Mouse (Mus musculus) heart, adult 8-10 months (tissue): ENCODE measurements around the gene Pus10. TPM values are rescaled to one million over a fixed set of nuclear protein-coding genes. Genes with fewer than 3 reads are reported as not detected.
"Not testable (repeated sequence)": the region's sequence is repeated elsewhere in the genome, so short reads cannot be mapped to it uniquely, and the experiment has no call there.

Experiments
- DNase-seq: peaks from one replicate; pipeline ENCODE4 v3.0.0; 2022; ENCODE audit warnings: low spot score
- total RNA-seq, 4 experiments: library from RNA; stranded (reverse); gene quantifications; 2 replicates each; pipeline ENCODE4 v1.2.4; 2022

Gene Pus10
- total RNA-seq, 4 experiments from 2014 or later: 7.0 to 12.7 (median 9.6) TPM

DNA sequence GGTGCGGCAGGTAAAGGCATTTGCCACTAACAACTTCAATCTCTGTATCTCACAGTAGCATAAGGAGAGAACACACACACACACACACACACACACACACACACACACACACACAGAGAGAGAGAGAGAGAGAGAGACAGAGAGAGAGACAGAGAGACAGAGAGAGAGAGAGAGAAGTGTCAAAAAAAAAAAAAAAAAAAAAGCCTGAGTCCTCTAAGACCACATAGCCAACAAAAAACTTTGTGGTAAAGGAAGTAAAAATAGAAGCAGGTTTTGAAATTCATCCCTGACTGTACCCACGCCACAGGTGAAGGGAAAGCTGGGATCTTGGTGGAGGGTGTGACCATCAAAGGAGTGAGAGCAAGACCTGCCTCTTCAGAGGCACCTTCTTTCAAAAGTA, 92.7 kb downstream of the Pus10 start:
- DNase-seq: no peak

DNA sequence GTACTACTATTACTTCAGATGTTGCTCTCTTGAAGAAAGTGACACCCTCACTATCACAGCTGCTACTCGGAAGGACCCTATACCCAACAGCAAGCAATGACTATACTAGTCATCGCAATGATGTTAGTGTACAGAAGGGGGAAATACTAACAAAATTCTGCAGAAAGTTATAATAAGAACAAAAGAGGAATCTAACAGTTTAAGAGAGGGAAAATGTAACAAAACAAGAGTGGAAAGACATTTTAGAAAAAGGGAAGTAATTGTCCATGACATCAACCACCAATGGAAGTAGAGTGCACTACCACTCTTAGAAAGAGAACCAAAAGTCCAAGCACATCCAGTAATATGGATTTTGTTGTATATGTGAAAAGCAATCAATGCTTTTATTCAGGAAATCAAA, 97.2 kb downstream of the Pus10 start:
- no peak for DNase-seq

DNA sequence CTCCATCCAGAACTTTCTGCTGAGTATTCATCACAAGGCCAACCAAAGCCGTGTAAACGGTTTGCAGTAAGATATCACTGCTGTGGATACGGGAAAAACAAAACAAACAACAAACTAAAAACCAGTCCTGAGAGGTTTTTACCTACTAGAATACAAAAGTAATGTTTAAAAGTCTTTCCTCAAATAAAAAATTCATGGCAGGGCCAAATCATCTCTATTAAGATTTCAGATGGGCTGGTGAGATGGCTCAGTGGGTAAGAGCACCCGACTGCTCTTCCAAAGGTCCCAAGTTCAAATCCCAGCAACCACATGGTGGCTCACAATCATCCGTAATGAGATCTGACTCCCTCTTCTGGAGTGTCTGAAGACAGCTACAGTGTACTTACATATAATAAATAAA, 101.9 kb downstream of the Pus10 start:
- not testable (repeated sequence) for DNase-seq

DNA sequence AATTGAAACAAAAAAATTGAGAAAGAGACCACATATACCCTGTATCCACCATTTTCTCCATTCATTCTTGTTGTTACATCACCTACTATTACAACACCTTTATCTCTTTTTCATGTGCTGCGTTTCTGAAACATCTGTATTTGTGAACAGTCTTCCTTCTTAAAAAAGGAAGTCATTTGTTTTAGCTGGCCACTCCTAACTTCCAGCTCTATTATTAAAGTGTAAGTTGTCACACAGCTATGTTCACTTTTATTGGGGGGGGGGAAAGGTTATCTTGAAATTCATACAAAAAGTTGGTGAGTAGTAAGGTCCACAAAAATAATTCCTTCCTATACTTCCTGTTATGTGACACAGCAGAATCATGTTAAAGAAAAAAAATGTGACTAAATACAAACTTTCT, 102.5 kb downstream of the Pus10 start:
- no peak for DNase-seq

DNA sequence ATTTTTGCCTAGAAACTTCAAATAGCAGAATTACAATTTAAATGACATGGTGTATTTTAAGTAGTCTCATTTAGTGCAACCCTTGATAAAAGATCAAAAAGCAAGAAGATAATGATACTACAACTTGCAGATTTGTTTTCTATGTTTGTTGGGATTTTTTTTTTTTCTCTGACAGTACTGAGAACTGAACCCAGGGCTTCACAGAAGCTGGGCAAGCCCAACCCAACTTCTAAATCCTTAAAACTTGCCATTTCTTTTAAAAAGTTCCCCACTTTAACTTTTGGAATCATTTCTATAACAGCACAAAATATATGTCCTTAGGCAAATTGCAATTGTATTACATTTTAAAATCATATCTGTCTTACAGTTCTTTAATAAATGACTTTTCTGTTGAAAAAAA, 103.6 kb downstream of the Pus10 start:
- no peak for DNase-seq

DNA sequence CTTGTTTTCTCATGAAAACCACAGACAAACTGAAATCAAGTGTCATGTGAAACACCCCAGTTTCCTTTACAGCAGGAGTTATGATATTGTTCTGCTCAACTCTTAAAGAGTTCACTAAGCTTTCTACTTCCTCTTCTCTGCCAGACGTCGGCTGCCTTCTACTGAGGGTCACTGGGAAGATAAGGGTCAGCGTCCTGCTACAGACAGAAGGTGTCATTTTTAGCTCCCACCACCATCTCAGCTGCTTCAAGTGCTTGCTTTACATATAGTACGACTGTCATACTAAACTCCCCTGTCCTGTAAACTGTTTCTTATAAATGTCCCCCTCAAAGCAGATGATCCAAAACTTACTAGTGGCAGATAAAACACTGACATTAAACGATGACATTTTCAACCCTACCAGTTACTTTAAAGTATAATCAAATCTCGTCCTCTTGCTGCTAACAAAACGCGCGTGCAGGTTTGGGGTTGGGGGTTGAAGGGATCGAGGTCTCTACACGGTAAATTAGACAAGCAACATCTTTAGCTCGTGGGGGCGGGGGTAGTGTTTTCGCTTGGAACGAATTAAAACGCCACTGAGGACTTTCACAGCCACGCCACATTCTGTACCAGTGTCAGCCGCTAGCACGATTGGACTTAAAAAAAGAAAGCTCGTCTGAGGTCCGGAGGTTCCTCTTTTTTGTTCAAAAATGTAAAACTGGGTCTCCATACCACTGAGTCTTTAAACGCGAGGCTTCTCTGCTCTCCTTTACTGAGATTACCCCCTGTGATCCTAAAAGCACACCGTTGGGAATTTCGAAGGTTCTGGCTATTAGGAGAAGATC, 104.4 kb downstream of the Pus10 start:
- peak; percentile 31 for DNase-seq

DNA sequence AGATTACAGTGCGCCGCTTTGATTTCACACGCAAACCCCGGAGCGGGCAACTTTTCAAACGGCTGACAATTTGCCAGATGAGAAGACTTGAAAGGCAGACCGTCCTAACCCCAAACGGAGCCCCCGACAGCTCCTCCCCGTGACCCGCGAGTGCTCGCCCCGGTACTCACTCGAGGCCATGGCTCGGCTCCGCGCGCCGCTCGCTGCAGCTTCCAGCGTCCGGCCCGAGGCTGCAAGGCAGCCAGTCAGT, 105.0 kb downstream of the Pus10 start:
- no peak for DNase-seq

DNA sequence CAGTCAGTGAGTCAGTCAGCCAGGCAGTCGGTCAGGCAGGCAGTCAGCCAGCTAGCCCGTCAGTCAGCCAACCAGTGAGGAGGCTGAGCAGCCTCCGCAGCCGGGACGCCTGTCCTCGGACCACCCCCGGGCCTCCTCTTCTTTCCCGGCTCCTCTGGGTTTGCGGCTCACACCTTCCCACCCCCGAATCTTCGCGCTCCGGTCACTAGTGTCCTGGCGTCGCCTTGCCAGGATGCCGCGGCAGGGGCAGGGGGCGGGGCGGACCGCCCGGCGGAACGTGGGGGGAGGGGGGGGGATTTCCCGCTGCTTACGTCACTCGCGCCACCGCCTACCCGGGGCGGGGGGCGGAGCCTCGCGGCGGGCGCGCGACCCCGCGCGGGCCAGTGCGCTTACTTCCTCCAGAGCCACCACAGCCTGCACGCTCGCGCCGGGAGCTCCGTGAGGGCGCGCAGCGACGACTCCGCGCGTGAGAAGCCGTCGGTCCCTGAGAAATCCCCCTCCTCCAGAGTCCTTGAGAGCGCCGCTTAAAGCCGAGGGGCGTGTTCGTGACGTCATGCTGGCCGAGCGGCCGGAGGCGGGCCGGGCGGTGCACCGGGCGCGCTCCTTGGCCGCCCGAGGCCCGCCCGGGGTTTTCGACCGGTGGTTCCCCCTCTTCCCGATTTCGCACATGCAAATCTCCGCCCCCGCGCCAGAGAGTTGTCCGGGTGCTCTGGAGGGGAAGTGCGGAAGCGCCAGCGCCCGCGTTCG, 105.5 kb downstream of the Pus10 start, which contains the start of gene Rel:
TSS of gene Rel (minus strand) at position 211 of the 747 bp plus-strand sequence.
- DNase-seq: peak; percentile 94

DNA sequence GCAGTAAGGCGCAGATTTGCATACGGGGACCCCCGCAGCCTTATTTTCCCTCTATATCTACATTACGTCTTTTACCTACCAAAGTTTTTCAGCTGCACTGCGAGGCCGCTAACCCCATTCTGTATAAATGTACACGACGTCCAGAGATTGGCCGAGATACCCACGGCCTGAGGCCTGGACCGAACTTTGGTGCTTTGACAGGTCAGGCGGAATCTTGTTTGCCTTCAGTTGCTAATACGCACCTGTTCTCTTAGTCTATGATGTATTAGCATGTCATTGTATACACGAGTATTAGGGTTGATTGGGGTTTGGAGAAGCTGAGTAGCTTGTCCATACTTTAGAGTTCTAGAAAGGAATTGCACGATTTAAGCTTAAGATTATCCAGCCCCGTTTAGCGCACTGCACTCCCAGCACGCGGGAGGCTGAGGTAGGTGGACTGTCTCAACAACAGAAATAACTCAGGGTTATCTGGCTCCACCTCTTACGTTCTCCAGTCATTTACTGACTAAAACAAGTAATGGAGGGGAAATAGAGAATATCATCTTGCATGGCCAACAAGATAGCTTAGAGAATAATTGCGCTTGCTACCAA, 106.1 kb downstream of the Pus10 start:
- no peak for DNase-seq

DNA sequence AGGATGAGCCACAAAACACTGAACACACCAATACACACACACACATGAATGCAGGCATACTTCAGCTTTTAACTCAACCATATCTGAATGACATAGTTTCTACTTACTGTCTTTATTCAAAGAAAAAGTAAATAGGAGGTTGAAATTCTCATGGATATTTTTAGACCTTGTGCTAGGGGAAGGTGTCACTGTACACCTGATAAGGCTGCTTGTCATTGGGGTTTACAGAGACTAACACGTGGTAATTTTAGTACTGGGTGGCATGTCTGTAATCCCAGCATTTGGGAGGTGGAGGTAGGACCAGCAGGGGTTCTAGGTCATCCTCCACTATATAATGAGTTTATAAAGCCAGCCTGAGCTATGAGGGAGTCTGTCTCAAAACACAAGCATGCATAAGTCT, 107.0 kb downstream of the Pus10 start:
- DNase-seq: peak; percentile 28

DNA sequence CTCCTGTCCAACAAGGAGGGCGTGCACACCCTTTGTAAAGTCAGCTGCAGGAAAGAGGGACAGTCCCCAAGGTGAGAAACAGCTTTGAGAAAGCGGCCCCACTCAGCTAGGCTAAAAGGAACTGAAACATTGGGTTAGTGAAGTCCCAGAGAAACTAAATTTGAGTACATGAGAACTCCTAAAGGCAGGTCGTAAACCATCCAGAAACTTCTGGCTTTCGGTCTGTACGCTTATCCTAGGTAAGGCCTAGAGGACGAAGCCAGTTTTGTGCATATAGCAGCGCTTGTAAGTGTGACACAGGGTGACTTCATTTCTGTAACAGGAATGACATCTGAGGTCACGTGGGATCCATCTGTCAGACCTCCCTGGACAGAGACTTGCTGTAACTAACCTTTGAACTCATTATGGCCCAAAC, 113.3 kb downstream of the Pus10 start:
- no peak for DNase-seq

DNA sequence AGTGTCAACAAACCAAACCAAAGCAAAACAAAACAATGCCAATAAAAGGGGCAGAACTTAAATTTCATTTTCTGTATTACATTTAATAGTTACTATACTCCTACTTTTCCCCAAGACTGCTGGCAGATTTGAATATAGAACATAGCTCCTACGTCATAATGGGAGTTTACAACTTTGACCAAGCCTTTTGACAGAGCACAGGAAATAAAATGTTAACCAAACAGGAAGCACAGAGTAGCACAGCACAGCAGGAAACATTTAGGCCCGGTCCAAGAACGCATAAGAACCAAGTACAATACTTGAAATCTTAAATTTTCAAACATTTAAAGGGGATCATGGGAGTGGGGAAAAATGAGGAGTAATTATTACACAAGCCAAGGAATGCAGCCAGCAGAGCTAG, 116.6 kb downstream of the Pus10 start:
- DNase-seq: no peak

Other genes with a start within 250 kb of the Pus10 start
- 10 to 100 TPM; 46.4 to 56.1 (median 53.7) TPM for gene Ahsa2, start 167.6 kb upstream of the Pus10 start, total RNA-seq
- gene 1700093K21Rik, start 144.5 kb upstream of the Pus10 start, total RNA-seq: not detected
- 10 to 100 TPM in 1 of 4 experiments, 1 to 10 TPM in 3; 7.6 to 11.5 (median 9.1) TPM for gene 0610010F05Rik, start 32.0 kb upstream of the Pus10 start, total RNA-seq
- 10 to 100 TPM; 20.5 to 30.7 (median 28.6) TPM for gene Pex13, start 285 bp downstream of the Pus10 start, total RNA-seq
- gene Rel, start 105.3 kb downstream of the Pus10 start, total RNA-seq: 1 to 10 TPM; 6.3 to 8.5 (median 7.3) TPM
- gene Papolg, start 229.6 kb downstream of the Pus10 start, total RNA-seq: 1 to 10 TPM; 7.8 to 8.6 (median 8.3) TPM